Mouse (Mus musculus) heart, postnatal 10 days (tissue): ENCODE results near the gene Map3k10. TPM values are rescaled to one million over a fixed set of nuclear protein-coding genes. Genes with fewer than 3 reads are reported as not detected.

Experiments used
- DNase-seq, 2 experiments: peaks; one replicate each; pipeline ENCODE4 v3.0.0; 2021
- intact Hi-C: fragments of 180-260 bp; cut with DNase I; formaldehyde crosslinking; loops from one replicate; pipeline ENCODE4 v1.15.1; 2025
- total RNA-seq, 2 experiments: library from RNA; stranded (reverse); gene quantifications; 2 replicates each; pipeline ENCODE4 v1.2.3; 2021

The Map3k10 gene
- total RNA-seq, 2 experiments from 2014 or later: 18.1 to 18.9 TPM

- intact Hi-C loops: no loop called here
- no peak for DNase-seq
Measured at GRCm38 (mm10) chr7:27610871-27611270, 63.5 kb downstream of the Map3k10 start.

- intact Hi-C loops: no loop called here
- DNase-seq: no peak
Measured at GRCm38 (mm10) chr7:27610370-27610769, 64.0 kb downstream of the Map3k10 start.

- DNase-seq: no peak
- intact Hi-C loops: no loop called here
Measured at GRCm38 (mm10) chr7:27609688-27610087, 64.7 kb downstream of the Map3k10 start.

- intact Hi-C loops: no loop called here
- peak; percentile 41 to 58 for DNase-seq
Measured at GRCm38 (mm10) chr7:27609285-27609684, 65.1 kb downstream of the Map3k10 start.

- no peak for DNase-seq
- intact Hi-C loops: no loop called here
Measured at GRCm38 (mm10) chr7:27608130-27608529, 66.3 kb downstream of the Map3k10 start.

GRCm38 (mm10) chr7:27607580-27607979 lies 66.8 kb downstream of the Map3k10 start:
- intact Hi-C loops: loop anchor here (2.0 kb wide), 1 partner anchor 15 kb away; no protein-coding TSS in a partner anchor
- peak; percentile 89 to 92 for DNase-seq

GRCm38 (mm10) chr7:27606481-27607254 lies 67.7 kb downstream of the Map3k10 start:
- intact Hi-C loops: loop anchor here (2.0 kb wide), 1 partner anchor 14 kb away; no protein-coding TSS in a partner anchor

More at GRCm38 (mm10) chr7:27606481-27607254, 67.7 kb downstream of the Map3k10 start:
- no peak for DNase-seq

Other genes starting within 250 kb of the Map3k10 start
- gene Sptbn4, start 226.9 kb downstream of the Map3k10 start, total RNA-seq: under 1 TPM; 0.74 to 0.87 TPM
- gene Blvrb, start 226.6 kb downstream of the Map3k10 start, total RNA-seq: 10 to 100 TPM; 38.2 to 40.8 TPM
- gene Sertad3, start 200.8 kb downstream of the Map3k10 start, total RNA-seq: 10 to 100 TPM in 1 of 2 experiments, 1 to 10 TPM in 1; 9.1 to 10.4 TPM
- 10 to 100 TPM; 13.1 to 13.4 TPM for gene Sertad1, start 187.7 kb downstream of the Map3k10 start, total RNA-seq
- 1 to 10 TPM; 3.1 to 3.6 TPM for gene Prx, start 175.3 kb downstream of the Map3k10 start, total RNA-seq
- gene Hipk4, start 151.3 kb downstream of the Map3k10 start, total RNA-seq: under 1 TPM; 0.31 to 0.55 TPM
- gene Pld3, start 121.4 kb downstream of the Map3k10 start, total RNA-seq: 10 to 100 TPM; 32.5 to 35.1 TPM
- gene 2310022A10Rik, start 121.4 kb downstream of the Map3k10 start, total RNA-seq: 10 to 100 TPM; 60.3 to 65.0 TPM
- gene Akt2, start 83.0 kb downstream of the Map3k10 start, total RNA-seq: 100 to 1,000 TPM; 171 to 174 TPM
- not detected for gene Ttc9b, start 20.7 kb downstream of the Map3k10 start, total RNA-seq
- gene Zfp607b, start 14.7 kb upstream of the Map3k10 start, total RNA-seq: under 1 TPM; 0.62 to 0.69 TPM
- 10 to 100 TPM in 1 of 2 experiments, 1 to 10 TPM in 1; 7.4 to 11.2 TPM for gene Zfp60, start 56.8 kb upstream of the Map3k10 start, total RNA-seq
- gene Zfp626, start 132.6 kb upstream of the Map3k10 start, total RNA-seq: 1 to 10 TPM; 4.8 to 6.7 TPM
- gene Zfp59, start 164.0 kb upstream of the Map3k10 start, total RNA-seq: 1 to 10 TPM; 2.6 to 3.6 TPM
- 1 to 10 TPM; 3.4 to 5.1 TPM for gene Zfp607a, start 182.9 kb upstream of the Map3k10 start, total RNA-seq